Mouse (Mus musculus) neutrophil, adult 5-6 weeks (primary cell): ENCODE data around the gene Gtf3c1. TPM values are rescaled to one million over a fixed set of nuclear protein-coding genes. Genes with fewer than 3 reads are reported as not detected.
A peak's percentile ranks its signal among the peaks of the same experiment; 100 is the strongest.

ENCODE experiments used
- ATAC-seq: fragments of 151-379, 151-347 bp; 2 replicates; pipeline ENCODE4 v1.8.0; 2017; ENCODE audit warnings: mild to moderate bottlenecking, moderate TSS enrichment; ENCODE audit not compliant: insufficient number of reproducible peaks, poor library complexity, low FRiP score, severe bottlenecking; ENCODE audit errors: extremely low read depth
- total RNA-seq: library from RNA; stranded (forward); fragments of 200-1000 nt; gene quantifications from 2 replicates; pipeline ENCODE4 v1.2.3, GENCODE M21; 2017

Gtf3c1 gene
- total RNA-seq, 1 experiment from 2014 or later = 53.5 TPM

GRCm38 (mm10) chr7:125600612-125601279 is 106.8 kb downstream of the Gtf3c1 start:
- ATAC-seq = no peak

- no peak for ATAC-seq
These were observed 107.4 kb downstream of the Gtf3c1 start for GRCm38 (mm10) chr7:125600136-125600535.

GRCm38 (mm10) chr7:125599373-125599973 is 108.1 kb downstream of the Gtf3c1 start:
- ATAC-seq = peak; percentile 13; the same call in 1 of the 2 replicates

GRCm38 (mm10) chr7:125597516-125598347 is 109.8 kb downstream of the Gtf3c1 start:
- no peak for ATAC-seq

- ATAC-seq = peak; percentile 34; the same call in 1 of the 2 replicates
These were observed 110.5 kb downstream of the Gtf3c1 start for GRCm38 (mm10) chr7:125597083-125597482.

- ATAC-seq = no peak
These were observed 111.2 kb downstream of the Gtf3c1 start for GRCm38 (mm10) chr7:125596406-125596805.

GRCm38 (mm10) chr7:125593831-125594230 is 113.7 kb downstream of the Gtf3c1 start:
- ATAC-seq = peak; percentile 65; the same call in 1 of the 2 replicates

Other genes with a start within 250 kb of the Gtf3c1 start
- gene Nsmce1, start 216.2 kb downstream of the Gtf3c1 start, total RNA-seq = 39.3 and 49.5 TPM in 2 replicates
- gene Il4ra, start 155.7 kb downstream of the Gtf3c1 start, total RNA-seq = 258 TPM in 2 replicates
- gene Il21r, start 104.4 kb downstream of the Gtf3c1 start, total RNA-seq = 109 and 111 TPM in 2 replicates
- 14.0 and 17.1 TPM in 2 replicates for gene D430042O09Rik, start 108 bp upstream of the Gtf3c1 start, total RNA-seq